Mouse (Mus musculus): ENCODE data around the gene Ptgis. TPM values are rescaled to one million over a fixed set of nuclear protein-coding genes. Genes with fewer than 3 reads are reported as not detected.

Gene Ptgis
- polyA plus RNA-seq, 1 experiment, result 78.8 TPM

- Histone ChIP-seq H3K79me2 (ENCODE audit: control insufficient read depth, insufficient read depth) (no peaks in the 10 kb centered on the region), H3ac (ENCODE audit: control insufficient read depth, insufficient read length, low read depth) (no peak overlapping the region), H3K79me3 (ENCODE audit: low read depth) (no peaks in the 10 kb centered on the region), H3K4me3 (ENCODE audit: insufficient read depth, poor library complexity, severe bottlenecking) (no peak overlapping the region), H3K36me3 (ENCODE audit: control insufficient read depth, insufficient read depth) (no peaks in the 10 kb centered on the region), H3K27me3 (ENCODE audit: control insufficient read depth, insufficient read depth, insufficient read length) (peaks cover 12% of the 10 kb centered on the region)
- TF ChIP-seq CTCF (IDR thresholded peaks at IDR 0.05; ENCODE audit: control insufficient read depth, insufficient read depth, insufficient read length) (no peak), MAX (IDR thresholded peaks at IDR 0.05) (no peak), FOSL1 (IDR thresholded peaks at IDR 0.05; ENCODE audit: insufficient read depth, low read length, poor library complexity, severe bottlenecking) (no peak), MYOG (IDR thresholded peaks at IDR 0.05; ENCODE audit: control insufficient read depth, extremely low read depth, insufficient read length) (no peak), USF1 (IDR thresholded peaks at IDR 0.05; ENCODE audit: low read depth) (no peak), MYOD1 (IDR thresholded peaks at IDR 0.05; ENCODE audit: control insufficient read depth, insufficient read length, low read depth) (no peak), CEBPB (IDR thresholded peaks at IDR 0.05; ENCODE audit: low read depth) (no peak)
Measured at GRCm38 (mm10) chr2:167193361-167193760, 47.0 kb downstream of the Ptgis start.

- TF ChIP-seq MAX (IDR thresholded peaks at IDR 0.05), result no peak
- peak; percentile 66 for TF ChIP-seq CTCF (IDR thresholded peaks at IDR 0.05; ENCODE audit: control insufficient read depth, insufficient read depth, insufficient read length)
- Histone ChIP-seq H3ac (ENCODE audit: control insufficient read depth, insufficient read length, low read depth) (no peak within 1 kb of the TSS), H3K4me3 (ENCODE audit: insufficient read depth, poor library complexity, severe bottlenecking) (no peak within 1 kb of the TSS), H3K36me3 (ENCODE audit: control insufficient read depth, insufficient read depth) (no peaks in the 10 kb centered on the region), H3K27me3 (ENCODE audit: control insufficient read depth, insufficient read depth, insufficient read length) (peaks cover 24% of the 10 kb centered on the region), H3K79me3 (ENCODE audit: low read depth) (no peaks in the 10 kb centered on the region), H3K79me2 (ENCODE audit: control insufficient read depth, insufficient read depth) (no peaks in the 10 kb centered on the region)
Measured at GRCm38 (mm10) chr2:167190076-167190399, 50.4 kb downstream of the Ptgis start, which contains the start of gene Kcnb1. Gene Kcnb1 (minus strand): TSS chr2:167190155.

DNA sequence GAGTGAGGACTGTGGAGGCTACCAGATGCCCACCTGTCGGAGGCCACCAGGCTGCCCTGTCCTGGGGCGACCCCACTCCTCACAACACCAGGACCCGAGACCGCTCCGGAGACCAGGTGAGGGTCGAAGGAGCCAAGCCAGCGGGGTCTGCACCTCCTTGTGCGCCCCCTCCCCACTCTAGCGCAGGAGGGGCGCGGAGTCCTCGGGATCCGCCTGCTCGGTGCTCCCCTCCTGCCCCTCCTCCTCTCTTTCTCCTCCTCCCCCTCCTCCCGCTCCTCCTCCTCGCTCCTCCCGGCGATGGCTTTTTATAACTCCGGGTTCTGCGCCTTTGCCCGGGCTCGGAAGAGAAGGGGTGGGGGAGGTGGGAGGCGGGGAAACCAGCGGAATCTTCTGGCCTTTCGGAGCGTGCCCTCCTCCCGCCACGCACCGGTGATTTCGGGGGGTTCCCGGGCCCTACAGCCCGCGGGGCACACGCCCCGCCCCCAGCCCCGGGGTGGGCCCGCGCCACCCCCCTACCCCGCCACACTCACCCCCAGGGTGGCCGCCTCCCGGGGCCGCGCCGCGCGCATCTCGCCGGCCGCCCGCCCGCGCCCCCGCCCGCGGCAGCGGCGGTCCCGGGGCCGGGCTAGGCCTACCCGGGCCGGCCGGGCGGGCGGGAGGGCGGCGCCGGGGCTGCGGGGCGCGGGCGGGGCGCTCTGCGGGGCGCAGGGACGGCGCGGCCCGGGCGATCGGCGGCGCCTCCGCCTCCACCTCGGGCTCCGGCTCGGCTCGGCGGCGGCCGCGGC lies 50.9 kb downstream of the Ptgis start:
- no peak for TF ChIP-seq MYOD1 (IDR thresholded peaks at IDR 0.05; ENCODE audit: control insufficient read depth, insufficient read length, low read depth)
- TF ChIP-seq MAX (IDR thresholded peaks at IDR 0.05), result no peak

DNA sequence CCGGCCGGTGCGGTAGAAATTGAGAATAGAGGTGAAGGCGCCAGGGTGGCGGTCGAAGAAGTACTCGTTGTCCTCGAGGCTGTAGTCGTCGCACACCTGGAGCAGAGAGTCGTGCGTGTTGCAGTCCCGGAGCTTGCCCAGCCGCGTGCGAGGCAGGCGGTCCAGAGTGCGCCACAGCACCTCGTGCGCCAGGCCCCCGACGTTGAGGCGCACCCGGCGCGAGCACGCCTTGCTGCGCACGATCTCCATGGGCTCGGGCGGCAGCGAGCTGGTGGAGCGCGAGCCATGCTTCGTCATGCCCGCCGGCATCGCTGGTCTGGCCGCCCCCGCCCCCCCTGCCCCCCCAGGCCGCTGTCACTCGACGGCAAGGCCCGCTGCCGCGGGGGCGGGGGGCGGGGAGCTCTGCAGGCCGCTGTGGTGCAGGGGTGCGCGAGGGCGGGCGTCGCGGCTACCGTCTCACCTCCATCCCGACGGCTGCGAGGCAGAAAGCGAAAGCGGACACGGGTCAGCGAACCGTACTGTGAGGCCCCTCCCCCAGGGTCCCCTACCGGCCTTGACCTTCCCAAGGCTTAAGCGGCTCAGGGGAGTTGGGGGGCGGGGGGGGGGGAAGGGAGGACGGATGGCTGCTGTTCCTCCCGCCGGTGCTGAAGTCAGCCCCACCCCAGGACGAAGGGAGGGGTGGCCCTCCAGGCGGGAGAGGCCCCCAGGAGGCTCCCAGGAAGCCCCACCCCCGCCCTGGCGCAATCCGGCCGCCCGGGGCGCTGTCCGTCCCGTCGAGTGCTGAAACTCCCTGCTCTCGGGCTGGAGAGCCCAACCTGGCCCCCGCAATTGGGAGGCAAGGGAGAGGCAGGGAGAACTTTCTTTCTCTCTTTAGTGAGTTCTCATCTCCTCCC lies 51.8 kb downstream of the Ptgis start:
- Histone ChIP-seq H3K4me3 (ENCODE audit: insufficient read depth, poor library complexity, severe bottlenecking) (no peak overlapping the region), H3ac (ENCODE audit: control insufficient read depth, insufficient read length, low read depth) (no peak overlapping the region), H3K79me3 (ENCODE audit: low read depth) (no peaks in the 10 kb centered on the region), H3K79me2 (ENCODE audit: control insufficient read depth, insufficient read depth) (no peaks in the 10 kb centered on the region), H3K27me3 (ENCODE audit: control insufficient read depth, insufficient read depth, insufficient read length) (peaks cover 25% of the 10 kb centered on the region), H3K36me3 (ENCODE audit: control insufficient read depth, insufficient read depth) (no peaks in the 10 kb centered on the region)
- TF ChIP-seq CEBPB (IDR thresholded peaks at IDR 0.05; ENCODE audit: low read depth), result peak; percentile 2
- TF ChIP-seq CTCF (IDR thresholded peaks at IDR 0.05; ENCODE audit: control insufficient read depth, insufficient read depth, insufficient read length), result no peak
- no peak for TF ChIP-seq USF1 (IDR thresholded peaks at IDR 0.05; ENCODE audit: low read depth)

More for the DNA sequence above, 50.9 kb downstream of the Ptgis start:
- Histone ChIP-seq H3K27me3 (ENCODE audit: control insufficient read depth, insufficient read depth, insufficient read length) (peaks cover 25% of the 10 kb centered on the region), H3K79me3 (ENCODE audit: low read depth) (no peaks in the 10 kb centered on the region), H3K4me3 (ENCODE audit: insufficient read depth, poor library complexity, severe bottlenecking) (no peak overlapping the region), H3ac (ENCODE audit: control insufficient read depth, insufficient read length, low read depth) (no peak overlapping the region), H3K79me2 (ENCODE audit: control insufficient read depth, insufficient read depth) (no peaks in the 10 kb centered on the region), H3K36me3 (ENCODE audit: control insufficient read depth, insufficient read depth) (no peaks in the 10 kb centered on the region)

DNA sequence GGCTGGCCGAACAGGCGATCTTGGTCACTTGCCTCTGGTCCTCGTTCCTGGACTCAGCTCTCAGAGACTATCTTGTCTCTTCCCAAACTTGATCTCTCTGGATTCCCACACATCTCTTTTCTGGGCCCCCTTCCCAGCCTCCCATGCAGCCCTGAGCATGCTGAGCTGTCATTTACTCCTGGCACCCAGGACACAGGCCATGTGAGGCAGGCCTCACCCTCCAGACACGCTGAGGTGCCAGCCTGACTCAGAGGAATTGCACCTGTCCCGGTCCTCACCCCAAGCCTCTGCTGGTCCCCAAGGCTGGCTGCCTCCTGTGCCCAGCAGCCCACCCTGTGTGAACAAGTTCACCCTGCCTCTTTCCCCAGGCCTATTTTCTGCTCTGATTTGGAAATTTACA lies 53.3 kb downstream of the Ptgis start:
- Histone ChIP-seq H3K79me2 (ENCODE audit: control insufficient read depth, insufficient read depth) (no peaks in the 10 kb centered on the region), H3ac (ENCODE audit: control insufficient read depth, insufficient read length, low read depth) (no peak overlapping the region), H3K27me3 (ENCODE audit: control insufficient read depth, insufficient read depth, insufficient read length) (peaks cover 25% of the 10 kb centered on the region), H3K36me3 (ENCODE audit: control insufficient read depth, insufficient read depth) (no peaks in the 10 kb centered on the region), H3K4me3 (ENCODE audit: insufficient read depth, poor library complexity, severe bottlenecking) (no peak overlapping the region), H3K79me3 (ENCODE audit: low read depth) (no peaks in the 10 kb centered on the region)
- TF ChIP-seq CEBPB (IDR thresholded peaks at IDR 0.05; ENCODE audit: low read depth), result no peak
- no peak for TF ChIP-seq CTCF (IDR thresholded peaks at IDR 0.05; ENCODE audit: control insufficient read depth, insufficient read depth, insufficient read length)
- TF ChIP-seq MYOD1 (IDR thresholded peaks at IDR 0.05; ENCODE audit: control insufficient read depth, insufficient read length, low read depth), result no peak

DNA sequence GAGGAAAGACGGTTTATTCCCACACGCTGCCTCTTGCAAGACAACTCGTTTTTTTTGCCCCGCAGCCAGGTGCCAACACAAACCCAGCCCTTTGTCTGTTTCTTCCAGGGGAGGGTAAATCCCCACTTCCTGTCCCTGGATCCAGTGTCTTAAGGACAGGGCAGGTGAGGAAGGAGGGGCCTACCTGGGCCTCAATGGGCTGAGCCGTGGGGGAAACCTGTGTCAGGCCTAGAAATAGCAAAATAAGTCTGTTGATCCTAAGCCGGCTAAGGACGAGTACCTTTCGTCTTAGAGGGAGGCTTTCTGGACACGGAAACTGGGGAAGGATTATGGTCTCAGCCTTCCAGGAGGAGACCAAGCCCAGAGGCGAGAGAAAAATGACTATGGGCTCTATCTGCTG lies 53.9 kb downstream of the Ptgis start:
- TF ChIP-seq FOSL1 (IDR thresholded peaks at IDR 0.05; ENCODE audit: insufficient read depth, low read length, poor library complexity, severe bottlenecking) (no peak), MYOG (IDR thresholded peaks at IDR 0.05; ENCODE audit: control insufficient read depth, extremely low read depth, insufficient read length) (no peak)
- Histone ChIP-seq H3K36me3 (ENCODE audit: control insufficient read depth, insufficient read depth) (no peaks in the 10 kb centered on the region), H3K79me2 (ENCODE audit: control insufficient read depth, insufficient read depth) (no peaks in the 10 kb centered on the region), H3K4me3 (ENCODE audit: insufficient read depth, poor library complexity, severe bottlenecking) (no peak overlapping the region), H3K27me3 (ENCODE audit: control insufficient read depth, insufficient read depth, insufficient read length) (peaks cover 30% of the 10 kb centered on the region), H3K79me3 (ENCODE audit: low read depth) (no peaks in the 10 kb centered on the region), H3ac (ENCODE audit: control insufficient read depth, insufficient read length, low read depth) (no peak overlapping the region)
